Comparison of ENCODE assay signal across 9 mouse cellular contexts in the genomic region with DNA sequence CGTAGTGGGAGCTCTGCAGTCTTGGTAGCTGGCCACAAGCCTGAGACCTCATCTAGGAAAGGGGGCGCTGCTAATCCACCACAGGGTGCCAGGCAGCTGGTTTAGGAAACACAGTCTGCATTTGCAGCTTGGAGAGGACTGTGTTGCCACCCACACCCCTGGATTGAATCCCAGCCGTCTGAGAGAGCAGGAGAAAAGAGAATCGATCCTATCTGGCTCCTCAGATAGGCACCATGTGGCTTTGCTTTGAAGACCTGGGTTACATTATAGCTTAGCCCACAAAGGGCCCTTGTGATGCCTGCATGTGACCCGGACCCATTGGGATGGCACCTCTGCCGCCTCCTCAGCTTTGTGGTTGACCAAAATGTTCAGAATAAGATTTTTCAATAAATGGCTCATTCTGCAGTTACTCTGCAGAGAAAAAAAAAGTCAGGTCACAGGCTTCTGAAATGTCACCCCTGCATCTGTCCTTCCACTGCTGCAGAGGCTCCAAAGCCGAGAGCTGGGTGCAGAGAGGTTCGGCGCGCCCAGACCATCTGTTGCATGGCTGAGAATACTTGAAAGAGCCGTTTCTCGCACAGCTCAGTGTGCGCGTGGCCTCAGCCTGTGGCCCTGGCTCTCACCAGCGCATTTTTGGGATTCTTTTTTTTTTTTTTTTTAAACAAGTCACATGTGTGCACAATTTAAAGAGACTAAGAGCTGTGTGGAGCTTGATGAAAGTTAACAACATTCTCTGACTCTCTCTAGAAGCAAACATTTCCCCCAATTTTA.
DNase-seq lines count a peak whose midpoint lies in the region; ATAC-seq and TF ChIP-seq lines count a peak whose summit lies in the region.
"Had no signal": no experiment of that assay in that cellular context is flagged by ENCODE, and none has a peak within 500 bp of the region (broad histone marks: within the 10 kb centered on the region; RNA-seq: fewer than 3 reads in every experiment).

No protein-coding gene starts in this region.

- DNase-seq in kidney, adult 11 months, result peak; percentile 27
- no peak for DNase-seq in forebrain, embryonic 11.5 days (ENCODE audit: low spot score)
- peak; percentile 57 for DNase-seq in kidney, postnatal 10 days
- peak; percentile 69 for DNase-seq in limb, embryonic 14.5 days (ENCODE audit: low spot score)
- DNase-seq in right cerebral cortex, adult 18-20 months, result peak; percentile 93
- no peak for DNase-seq in adrenal gland, postnatal 4 days (ENCODE audit: low spot score in 2 of 2)
- DNase-seq in urinary bladder, postnatal 14 days (ENCODE audit: low spot score), result no peak

- no peak overlapping the region for H3K27ac ChIP-seq in kidney, embryonic 14.5 days (ENCODE audit: low read depth, low read length)
- peak overlapping the region; percentile 66; the same call in 1 of the 2 replicates for H3K27ac ChIP-seq in forebrain, embryonic 11.5 days (ENCODE audit: low read depth, low read length)
- H3K27ac ChIP-seq in limb, embryonic 14.5 days (replicated peaks; ENCODE audit: low read depth, low read length), result no peak overlapping the region; the same call in 1 of the 2 replicates

- TF ChIP-seq POLR2A in limb, embryonic 14.5 days (IDR thresholded peaks at IDR 0.05; ENCODE audit: borderline replicate concordance, extremely low read depth, insufficient read depth, insufficient read length), result no peak

- H3K9me3 ChIP-seq in kidney, embryonic 14.5 days (ENCODE audit: control insufficient read depth, low read length), result no peaks in the 10 kb centered on the region
- H3K9me3 ChIP-seq in forebrain, embryonic 11.5 days (ENCODE audit: control insufficient read depth, low read length), result no peaks in the 10 kb centered on the region
- no peaks in the 10 kb centered on the region for H3K9me3 ChIP-seq in limb, embryonic 14.5 days (ENCODE audit: control insufficient read depth, low read length)
- H3K9me3 ChIP-seq: heart, embryonic 13.5 days had no signal

- H3K36me3 ChIP-seq in kidney, embryonic 14.5 days (ENCODE audit: control insufficient read depth, insufficient read depth, low read length), result no peaks in the 10 kb centered on the region
- no peaks in the 10 kb centered on the region for H3K36me3 ChIP-seq in forebrain, embryonic 11.5 days (ENCODE audit: control insufficient read depth, insufficient read depth, low read length)
- no peaks in the 10 kb centered on the region for H3K36me3 ChIP-seq in limb, embryonic 14.5 days (ENCODE audit: control insufficient read depth, insufficient read depth, low read length)
- H3K36me3 ChIP-seq: heart, embryonic 13.5 days had no signal

- 43% methylated on average over 15 of the region's 15 CpGs for WGBS in kidney, embryonic 14.5 days
- WGBS in forebrain, embryonic 11.5 days, result 23% methylated on average over 15 of the region's 15 CpGs
- WGBS in limb, embryonic 14.5 days, result 22% methylated on average over 15 of the region's 15 CpGs

- H3K4me1 ChIP-seq in kidney, embryonic 14.5 days (ENCODE audit: control insufficient read depth, insufficient read depth, low read length), result peaks cover 20% of the 10 kb centered on the region
- H3K4me1 ChIP-seq in forebrain, embryonic 11.5 days (replicated peaks; ENCODE audit: control insufficient read depth, insufficient read depth, low read length), result peaks cover 45% of the 10 kb centered on the region
- H3K4me1 ChIP-seq in limb, embryonic 14.5 days (ENCODE audit: control insufficient read depth, insufficient read depth, low read length), result peaks cover 54% of the 10 kb centered on the region

- no peak overlapping the region for H3K4me2 ChIP-seq in kidney, embryonic 14.5 days (replicated peaks; ENCODE audit: low read depth, low read length)
- no peak overlapping the region for H3K4me2 ChIP-seq in forebrain, embryonic 11.5 days (ENCODE audit: low read depth, low read length, severe bottlenecking)
- H3K4me2 ChIP-seq in limb, embryonic 14.5 days (replicated peaks; ENCODE audit: low read depth, low read length, severe bottlenecking), result no peak overlapping the region
- H3K4me2 ChIP-seq: heart, embryonic 13.5 days had no signal

- no peaks in the 10 kb centered on the region for H3K27me3 ChIP-seq in kidney, embryonic 14.5 days (ENCODE audit: control insufficient read depth, insufficient read depth, low read length)
- H3K27me3 ChIP-seq in forebrain, embryonic 11.5 days (ENCODE audit: control insufficient read depth, insufficient read depth, low read length), result no peaks in the 10 kb centered on the region
- no peaks in the 10 kb centered on the region for H3K27me3 ChIP-seq in limb, embryonic 14.5 days (ENCODE audit: control insufficient read depth, insufficient read depth, low read length)
- H3K27me3 ChIP-seq: heart, embryonic 13.5 days had no signal

- no peak overlapping the region for H3K9ac ChIP-seq in kidney, embryonic 14.5 days (ENCODE audit: low read depth, low read length)
- H3K9ac ChIP-seq in forebrain, embryonic 11.5 days (ENCODE audit: low read length), result peak overlapping the region; percentile 17; the same call in 1 of the 2 replicates
- no peak overlapping the region for H3K9ac ChIP-seq in limb, embryonic 14.5 days (ENCODE audit: low read depth, low read length, severe bottlenecking)
- H3K9ac ChIP-seq: heart, embryonic 13.5 days had no signal

- no peak overlapping the region for H3K4me3 ChIP-seq in kidney, embryonic 14.5 days (ENCODE audit: low read length)
- H3K4me3 ChIP-seq in forebrain, embryonic 11.5 days (ENCODE audit: low read depth, low read length), result no peak overlapping the region
- H3K4me3 ChIP-seq in limb, embryonic 14.5 days (replicated peaks; ENCODE audit: low read length), result no peak overlapping the region
- H3K4me3 ChIP-seq: heart, embryonic 13.5 days had no signal

- ATAC-seq in kidney, embryonic 14.5 days (ENCODE audit: low FRiP score, low TSS enrichment), result no peak
- ATAC-seq in forebrain, embryonic 11.5 days (replicated peaks; ENCODE audit: low FRiP score), result no peak
- peak; percentile 75 for ATAC-seq in limb, embryonic 14.5 days (ENCODE audit: low FRiP score, low read depth)

Comparison
In these comparisons a context has a peak if more than half of its experiments do, and no peak if none do; other contexts are left out.
1. DNase-seq: peak in kidney, adult 11 months (single experiment), kidney, postnatal 10 days (single experiment), limb, embryonic 14.5 days (single experiment) and right cerebral cortex, adult 18-20 months (single experiment); none in forebrain, embryonic 11.5 days (single experiment), adrenal gland, postnatal 4 days (0 of 2) and urinary bladder, postnatal 14 days (single experiment).